Mouse (Mus musculus): ENCODE measurements around the gene Cntrl. TPM values are rescaled to one million over a fixed set of nuclear protein-coding genes. Genes with fewer than 3 reads are reported as not detected.

The Cntrl gene
- total RNA-seq, 4 experiments from 2014 or later, result 12.5 to 15.6 (median 14.0) TPM

DNA sequence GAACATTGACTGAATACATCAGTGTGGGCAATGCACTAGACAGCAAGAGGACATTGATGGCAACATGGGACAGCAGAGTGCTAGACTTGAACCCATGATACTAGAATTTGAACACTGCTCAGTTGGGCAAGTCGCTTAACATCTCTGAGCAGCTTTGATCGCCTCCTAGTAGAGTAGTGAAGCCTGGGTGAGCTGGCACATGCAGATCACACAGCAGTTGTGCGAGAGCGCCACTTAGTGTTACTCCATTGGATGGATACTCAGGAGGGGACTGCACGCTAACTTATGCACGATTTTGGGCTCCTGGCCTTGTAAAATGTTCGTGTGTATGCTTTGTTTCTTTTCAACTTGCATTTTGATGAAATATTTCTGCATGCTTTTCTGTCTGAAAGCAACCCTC lies 15.4 kb downstream of the Cntrl start:
- DNase-seq (ENCODE audit: low spot score in 2 of 2), result no peak

DNA sequence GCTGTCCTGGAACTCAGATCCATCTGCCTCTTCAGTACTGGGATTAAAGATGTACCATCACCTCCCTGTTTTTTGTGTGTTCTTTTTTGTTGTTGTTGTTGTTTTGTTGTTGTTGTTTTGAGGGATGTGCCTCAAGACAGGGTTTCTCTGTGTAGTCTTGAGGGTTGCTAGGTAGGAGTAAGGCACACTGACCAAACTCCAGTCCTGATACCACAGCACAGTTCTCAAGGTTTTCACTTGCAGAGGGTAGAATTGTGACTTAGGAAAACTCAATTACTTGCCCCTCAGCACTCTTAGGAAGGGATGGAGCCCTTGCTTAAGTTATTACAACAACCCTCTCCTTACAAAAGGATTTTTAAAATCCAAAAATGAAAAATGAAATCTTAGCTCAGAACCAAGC lies 22.2 kb downstream of the Cntrl start:
- DNase-seq (ENCODE audit: low spot score in 2 of 2), result no peak

DNA sequence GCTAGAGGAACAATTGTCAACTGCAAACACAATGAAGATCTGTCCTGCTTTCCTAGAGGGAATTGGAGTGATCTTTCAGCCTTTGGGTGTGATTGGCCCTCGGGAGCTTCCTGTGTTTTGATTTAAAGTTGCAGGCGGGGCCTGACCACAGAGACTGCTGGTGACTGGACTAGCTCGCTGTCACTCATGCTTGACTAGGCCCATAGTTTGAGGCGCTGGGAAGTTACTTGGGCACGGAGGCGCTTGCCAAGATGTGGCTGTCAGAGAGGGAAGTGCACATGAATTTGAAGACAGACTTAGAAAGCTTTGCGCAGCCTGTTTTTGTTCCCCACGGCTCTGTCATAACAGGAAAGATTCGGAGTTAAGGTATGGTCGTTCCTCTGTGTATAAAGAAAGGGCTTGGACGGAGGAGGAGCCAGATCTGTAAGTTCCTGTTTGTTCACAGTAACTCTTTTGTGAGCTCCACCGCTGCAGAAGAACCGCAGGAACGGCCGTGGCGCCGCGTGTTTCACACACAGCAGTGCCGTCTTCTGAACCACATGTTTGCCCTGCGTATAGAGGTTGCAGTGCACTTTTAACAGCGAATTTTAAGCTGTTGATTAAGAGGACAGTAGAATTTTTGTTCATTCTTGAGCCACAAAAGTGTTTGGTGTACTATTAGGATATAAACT lies 22.8 kb downstream of the Cntrl start:
- peak; percentile 94 to 97 for DNase-seq (ENCODE audit: low spot score in 2 of 2)

DNA sequence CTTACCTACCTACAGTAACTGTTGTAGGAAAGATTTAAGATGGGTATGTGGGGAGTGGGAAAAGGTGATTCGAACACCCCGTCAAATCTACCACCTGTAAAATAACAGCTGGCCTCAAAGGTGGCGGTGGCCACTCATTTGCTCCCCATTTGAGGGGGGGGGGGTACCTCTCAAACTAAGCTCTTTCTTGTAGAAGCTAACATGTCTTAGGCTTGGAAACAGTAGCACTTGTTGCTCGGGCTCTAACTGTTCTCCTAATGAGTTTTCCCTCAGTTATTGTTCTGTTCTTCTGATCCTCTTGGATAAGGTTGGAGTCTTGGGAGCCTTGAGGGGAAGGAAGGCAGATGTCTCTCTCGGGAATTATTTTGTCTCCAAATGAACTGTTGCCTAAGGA lies 23.4 kb downstream of the Cntrl start:
- DNase-seq (ENCODE audit: low spot score in 2 of 2), result no peak

DNA sequence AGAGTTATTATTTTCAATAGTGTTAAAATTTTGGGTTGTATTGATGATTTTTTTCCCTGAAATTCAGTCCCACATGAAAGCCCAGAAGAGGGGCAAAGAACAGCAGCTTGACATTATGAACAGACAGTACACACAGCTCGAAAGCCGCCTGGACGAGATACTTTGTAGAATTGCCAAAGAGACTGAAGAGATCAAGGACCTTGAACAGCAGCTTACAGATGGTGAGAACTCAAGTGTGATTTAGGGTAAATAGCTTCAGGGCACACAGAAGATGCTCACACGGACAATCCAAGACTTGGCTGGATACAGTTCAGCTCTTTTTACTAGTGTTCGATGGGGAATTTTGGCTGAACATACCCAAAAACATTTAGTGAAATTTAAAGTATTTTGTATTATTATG lies 24.6 kb downstream of the Cntrl start:
- DNase-seq (ENCODE audit: low spot score in 2 of 2), result no peak

DNA sequence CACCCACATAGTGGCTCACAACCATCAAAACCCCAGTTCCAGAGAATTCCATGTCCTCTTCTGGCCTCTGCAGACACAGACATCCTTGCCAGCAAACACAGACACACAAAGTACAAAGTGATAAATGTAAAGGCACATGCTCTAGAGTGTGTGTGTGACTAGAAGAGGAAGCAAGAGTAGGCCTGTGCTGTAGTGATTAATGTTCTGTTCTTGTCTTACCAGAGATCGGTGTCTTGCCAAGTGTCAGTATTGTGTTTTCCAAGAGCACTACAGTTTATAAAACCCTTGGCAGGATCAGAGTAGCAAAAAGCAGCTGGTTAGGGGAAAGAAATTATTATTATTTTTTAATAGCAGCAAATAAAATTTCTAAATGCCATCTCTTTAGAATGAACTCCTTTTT lies 29.3 kb downstream of the Cntrl start:
- no peak for DNase-seq (ENCODE audit: low spot score in 2 of 2)

DNA sequence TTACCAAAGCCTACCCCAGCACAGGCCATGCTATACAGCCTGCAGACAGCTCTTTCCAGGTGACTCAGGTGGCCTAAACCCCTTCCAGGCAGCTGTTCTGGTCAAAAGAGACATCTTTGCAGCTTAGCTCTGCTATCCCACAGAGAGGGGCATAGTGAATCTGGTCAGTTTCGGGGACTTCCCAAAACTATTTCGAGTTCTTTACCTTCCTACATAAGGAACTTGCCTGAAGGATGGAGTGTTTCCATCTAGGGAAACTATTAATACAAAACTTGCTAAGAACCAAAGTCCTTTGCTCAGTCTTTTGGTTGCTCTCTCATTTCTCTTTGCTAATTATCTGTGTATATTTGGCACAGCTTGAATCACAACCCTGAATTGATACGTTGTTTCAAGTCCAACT lies 32.4 kb downstream of the Cntrl start:
- no peak for DNase-seq (ENCODE audit: low spot score in 2 of 2)

DNA sequence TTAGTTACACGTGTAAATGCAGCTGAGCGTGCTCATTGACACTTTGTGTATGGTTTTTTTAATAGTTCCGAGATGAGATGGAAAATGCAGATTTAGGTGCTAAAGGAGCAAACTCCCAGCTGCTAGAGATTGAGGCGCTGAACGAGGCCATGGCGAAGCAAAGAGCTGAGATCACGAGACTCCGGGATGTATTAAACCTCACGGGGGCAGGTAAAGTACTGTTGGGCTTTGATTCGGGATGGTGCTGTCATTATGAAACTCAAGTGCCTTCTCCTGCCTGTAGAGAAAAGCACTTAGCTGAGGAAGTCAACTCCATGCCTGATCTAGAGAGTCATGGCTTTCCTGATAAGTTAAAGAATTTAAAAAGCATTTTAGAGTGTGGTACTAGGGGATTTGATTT lies 39.5 kb downstream of the Cntrl start:
- no peak for DNase-seq (ENCODE audit: low spot score in 2 of 2)

DNA sequence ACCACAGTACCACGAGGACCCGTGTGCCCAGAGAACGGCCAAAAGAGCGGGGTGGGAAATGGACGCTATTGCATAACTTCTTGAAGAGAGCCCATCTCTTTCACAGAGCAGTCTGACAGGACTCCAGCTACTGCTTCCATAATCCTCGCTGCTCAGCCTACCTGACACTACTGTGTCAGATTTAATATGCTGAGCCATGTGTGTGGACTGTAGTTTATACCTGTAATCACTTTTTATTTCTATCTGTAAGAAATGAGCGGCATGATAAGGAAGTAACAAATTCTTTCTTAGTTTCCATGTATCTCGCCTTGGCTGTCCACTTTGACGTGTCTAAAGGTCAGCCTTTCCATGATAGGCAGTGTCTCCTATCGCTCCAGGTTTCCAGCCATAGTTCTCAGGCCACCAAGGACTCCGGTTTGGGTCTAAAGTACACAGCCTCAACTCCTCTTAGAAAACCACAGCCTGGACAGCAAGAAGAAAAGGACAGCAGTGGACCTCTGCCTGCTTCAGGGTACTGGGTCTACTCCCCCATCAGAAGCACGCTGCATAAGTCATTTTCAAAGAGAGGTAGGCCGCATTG lies 42.1 kb downstream of the Cntrl start:
- DNase-seq (ENCODE audit: low spot score in 2 of 2), result no peak

DNA sequence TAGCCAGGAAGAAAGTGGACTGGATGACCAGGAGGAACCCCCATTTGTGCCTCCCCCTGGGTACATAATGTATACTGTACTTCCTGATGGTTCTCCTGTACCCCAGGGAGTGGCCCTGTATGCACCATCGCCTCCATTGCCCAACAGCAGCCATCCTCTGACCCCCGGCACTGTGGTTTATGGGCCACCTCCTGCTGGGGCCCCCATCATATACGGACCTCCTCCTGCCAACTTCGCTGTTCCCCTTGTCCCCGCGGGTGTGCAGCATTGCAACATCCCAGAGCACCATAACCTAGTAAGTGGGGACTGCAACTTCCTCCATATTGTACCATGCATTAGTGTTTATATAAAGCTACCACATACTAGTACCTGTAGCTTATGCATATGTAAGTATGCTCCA lies 43.9 kb downstream of the Cntrl start:
- no peak for DNase-seq (ENCODE audit: low spot score in 2 of 2)

DNA sequence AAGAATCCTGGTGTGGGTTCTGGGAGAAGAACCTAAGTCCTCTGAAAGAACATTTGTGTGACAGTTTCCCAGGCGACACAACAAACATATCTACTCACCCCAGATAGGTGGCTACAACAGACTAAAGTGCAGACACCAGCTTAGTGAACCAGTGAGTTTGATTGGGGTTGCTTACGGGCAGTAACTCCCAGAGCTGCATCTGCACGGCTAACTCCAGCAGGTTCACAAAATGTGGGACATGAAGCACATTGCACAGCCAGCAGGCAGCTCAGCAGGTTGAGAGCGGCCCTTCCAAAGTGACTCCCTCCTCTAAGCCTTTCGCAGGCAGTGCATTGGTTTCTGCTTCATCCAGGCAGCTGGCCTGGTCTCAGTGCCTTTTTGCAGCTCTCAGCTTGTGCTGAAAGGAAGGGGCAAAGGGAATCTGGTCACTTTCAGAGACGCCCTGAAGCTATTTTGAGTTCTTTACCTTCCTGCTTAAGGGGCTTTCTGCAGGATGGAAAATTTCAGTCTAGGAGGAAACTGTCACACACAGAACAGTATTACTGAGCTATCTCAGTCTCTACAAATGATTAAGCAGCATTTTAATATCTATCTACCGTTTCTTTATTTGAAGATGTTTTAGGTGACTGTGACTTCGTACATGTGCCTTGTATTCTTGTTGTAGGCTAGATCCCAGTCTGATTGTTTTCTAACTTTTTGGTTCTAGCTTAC lies 44.7 kb downstream of the Cntrl start:
- no peak for DNase-seq (ENCODE audit: low spot score in 2 of 2)

DNA sequence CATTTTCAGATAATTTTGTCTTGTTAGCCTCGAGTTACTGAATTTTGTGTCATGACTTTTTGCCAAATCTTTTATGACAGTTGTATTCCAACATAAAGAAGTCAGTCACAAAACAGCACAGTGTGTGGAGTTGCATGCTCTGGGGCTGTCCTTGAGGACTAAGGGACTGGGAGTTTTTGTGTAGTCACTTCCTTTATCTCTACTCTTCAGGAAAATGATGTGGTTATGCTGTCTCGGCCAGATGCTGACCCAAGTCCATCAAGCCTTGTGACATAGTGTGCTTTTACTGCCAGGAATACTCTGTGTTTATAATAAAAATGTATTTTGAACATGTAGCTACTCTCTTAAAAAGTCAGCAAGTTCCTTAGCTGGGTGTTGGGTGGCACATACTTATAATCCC lies 47.7 kb downstream of the Cntrl start:
- no peak for DNase-seq (ENCODE audit: low spot score in 2 of 2)

DNA sequence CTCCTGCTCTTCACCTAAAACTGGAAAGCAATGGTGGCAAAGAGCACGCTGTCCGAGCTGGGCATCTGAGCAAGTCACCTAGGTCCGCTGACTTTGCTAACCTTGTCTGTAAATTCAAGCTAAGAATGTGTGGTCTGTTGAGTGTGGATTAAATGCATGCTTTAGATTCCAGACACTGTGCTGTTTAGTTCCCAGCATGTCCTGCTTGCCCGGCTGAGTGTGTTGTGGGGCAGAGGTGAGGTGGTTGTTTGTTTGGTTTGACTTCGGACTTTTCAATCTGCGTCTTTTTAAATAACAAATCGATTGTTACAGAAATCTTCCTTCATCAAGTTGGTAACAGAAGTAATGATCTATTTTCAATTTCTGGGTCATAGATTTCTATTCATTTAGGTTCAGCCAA lies 48.5 kb downstream of the Cntrl start:
- no peak for DNase-seq (ENCODE audit: low spot score in 2 of 2)

DNA sequence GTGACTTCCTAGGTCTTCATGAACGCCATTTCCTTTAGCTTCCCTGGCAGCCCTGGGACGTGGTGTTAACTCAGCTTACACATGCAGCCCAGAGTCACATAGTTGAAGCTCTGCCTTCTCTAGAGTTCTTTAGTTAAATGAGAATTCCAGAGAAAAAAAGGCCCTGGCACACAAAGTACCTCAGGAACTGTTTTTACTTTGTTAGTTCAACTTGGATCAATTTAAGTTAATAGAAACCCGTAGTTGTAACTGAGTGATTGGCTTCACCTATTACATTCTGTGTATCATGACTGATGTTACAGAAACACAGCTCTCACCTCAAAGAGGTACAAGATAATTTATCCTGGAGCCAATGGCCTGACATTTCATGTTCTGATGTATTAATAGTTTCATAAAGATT lies 49.1 kb downstream of the Cntrl start:
- no peak for DNase-seq (ENCODE audit: low spot score in 2 of 2)

DNA sequence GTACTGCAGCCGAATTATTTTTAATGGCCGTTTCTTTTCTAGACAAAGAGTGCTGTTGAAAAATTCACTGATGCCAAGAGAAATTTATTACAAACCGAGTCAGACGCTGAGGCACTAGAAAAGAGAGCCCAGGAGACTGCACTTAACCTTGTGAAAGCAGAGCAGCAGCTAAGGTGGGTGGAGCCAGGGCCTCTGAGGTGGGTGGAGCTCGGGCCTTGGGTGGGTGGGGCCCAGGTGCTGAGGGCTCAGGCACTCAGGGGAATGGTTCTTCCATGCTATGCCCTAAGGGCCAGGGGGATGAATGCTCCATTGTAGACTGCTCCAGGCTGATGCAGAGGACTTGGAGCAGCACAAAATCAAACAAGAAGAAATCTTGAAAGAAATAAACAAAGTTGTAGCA lies 50.9 kb downstream of the Cntrl start:
- no peak for DNase-seq (ENCODE audit: low spot score in 2 of 2)

DNA sequence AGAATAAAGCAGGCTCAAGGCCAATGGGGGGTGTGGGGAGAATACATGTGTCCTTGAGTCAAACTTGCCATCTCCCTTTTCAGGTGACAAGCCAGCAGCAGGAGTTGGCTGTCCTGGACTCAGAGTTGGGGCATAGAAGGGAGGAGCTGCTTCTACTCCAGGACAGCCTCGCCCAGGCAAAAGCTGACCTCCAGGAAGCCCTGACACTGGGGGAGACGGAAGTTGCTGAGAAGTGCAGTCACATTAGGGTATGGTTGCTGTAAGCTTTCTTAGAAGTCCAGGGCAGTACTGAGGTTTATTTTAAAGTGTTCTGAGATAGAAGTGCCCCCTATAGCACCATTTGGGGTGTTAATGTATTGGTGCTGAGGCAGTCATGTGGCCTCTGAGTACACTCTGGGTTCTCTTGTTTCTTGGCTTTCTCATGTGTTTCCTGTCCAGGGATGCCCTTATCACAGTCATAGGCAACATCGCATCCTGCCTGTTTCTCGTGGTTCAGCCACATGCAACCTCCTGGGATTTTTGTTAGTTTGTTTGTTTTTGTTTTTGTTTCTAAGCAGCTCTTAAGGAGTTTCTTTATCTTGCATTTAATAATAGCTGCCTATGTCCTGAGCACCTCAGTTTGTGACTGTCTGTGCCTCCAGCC lies 52.7 kb downstream of the Cntrl start:
- no peak for DNase-seq (ENCODE audit: low spot score in 2 of 2)

DNA sequence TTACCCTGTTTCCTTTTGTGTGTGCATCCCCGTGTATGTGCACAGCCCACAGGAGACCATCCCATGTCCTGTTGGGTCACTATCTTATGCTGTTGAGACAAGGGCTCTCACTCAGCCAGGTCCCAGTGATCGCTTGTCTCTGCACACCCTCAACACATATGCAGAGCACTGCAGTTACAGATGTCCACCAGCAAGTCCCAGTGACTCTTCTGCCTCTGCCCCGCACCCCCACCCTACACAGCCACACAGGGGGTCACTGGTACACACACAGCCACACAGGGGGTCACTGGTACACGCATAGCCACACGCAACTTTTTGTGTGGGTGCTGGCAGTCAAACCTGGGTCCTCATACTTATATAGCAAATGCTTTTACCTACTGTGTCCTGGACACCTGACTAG lies 54.1 kb downstream of the Cntrl start:
- no peak for DNase-seq (ENCODE audit: low spot score in 2 of 2)

DNA sequence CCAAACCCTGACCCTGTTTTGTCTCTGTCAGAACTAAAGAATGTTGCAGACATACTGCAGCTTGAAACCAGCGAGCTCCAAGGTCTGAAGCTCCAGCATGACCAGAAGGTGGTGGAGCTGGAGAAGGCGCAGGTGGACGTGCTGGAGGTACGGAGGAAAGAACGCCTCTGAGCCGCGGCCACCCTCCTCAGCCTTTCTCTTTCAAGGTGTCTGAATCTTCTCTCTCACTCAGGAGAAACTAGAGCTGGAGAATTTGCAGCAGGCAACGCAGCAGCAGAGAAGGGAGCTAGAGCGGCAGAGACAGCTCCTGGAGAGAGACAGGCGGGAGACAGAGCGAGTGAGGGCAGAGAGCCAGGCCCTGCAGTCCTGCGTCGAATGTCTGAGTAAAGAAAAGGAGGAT lies 56.1 kb downstream of the Cntrl start:
- no peak for DNase-seq (ENCODE audit: low spot score in 2 of 2)

DNA sequence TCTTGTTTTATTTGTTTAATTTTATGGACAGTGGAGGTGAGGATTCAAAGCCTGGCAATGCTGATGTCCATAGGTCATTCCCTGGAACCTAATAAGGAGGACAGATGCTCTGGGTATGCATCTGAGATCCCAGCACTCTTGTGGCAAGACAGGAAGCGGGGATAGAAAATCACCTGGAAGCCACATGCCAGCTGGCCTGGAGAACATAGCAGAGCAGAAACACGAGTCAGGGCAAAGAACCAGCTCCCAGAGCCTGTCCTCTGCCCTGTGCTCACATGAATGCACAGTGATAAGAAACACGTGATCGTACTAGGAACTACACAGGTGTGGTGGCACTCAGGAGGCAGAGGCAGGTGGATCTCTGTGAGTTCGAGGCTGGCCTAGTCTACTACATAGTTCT lies 57.5 kb downstream of the Cntrl start:
- no peak for DNase-seq (ENCODE audit: low spot score in 2 of 2)

DNA sequence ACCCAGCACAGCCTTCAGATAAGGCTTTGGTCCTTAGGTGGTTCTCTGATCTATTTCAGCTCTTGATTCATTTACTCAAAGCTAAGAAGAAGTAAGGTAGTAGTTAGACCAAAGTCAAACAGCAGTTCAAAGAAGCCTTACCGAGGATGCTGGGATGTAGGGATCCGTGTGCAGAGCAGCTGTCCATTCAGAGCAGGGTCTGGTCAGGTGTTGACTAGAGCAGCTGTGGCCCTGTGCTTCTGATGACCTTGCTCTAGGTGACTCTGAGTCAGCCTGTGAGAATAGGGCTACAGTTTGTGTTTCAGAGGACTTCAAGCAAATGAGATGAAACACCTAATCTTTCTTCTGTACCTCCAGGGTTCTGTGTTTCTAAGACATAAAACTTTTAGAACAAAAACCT lies 60.2 kb downstream of the Cntrl start:
- DNase-seq (ENCODE audit: low spot score in 2 of 2), result no peak

DNA sequence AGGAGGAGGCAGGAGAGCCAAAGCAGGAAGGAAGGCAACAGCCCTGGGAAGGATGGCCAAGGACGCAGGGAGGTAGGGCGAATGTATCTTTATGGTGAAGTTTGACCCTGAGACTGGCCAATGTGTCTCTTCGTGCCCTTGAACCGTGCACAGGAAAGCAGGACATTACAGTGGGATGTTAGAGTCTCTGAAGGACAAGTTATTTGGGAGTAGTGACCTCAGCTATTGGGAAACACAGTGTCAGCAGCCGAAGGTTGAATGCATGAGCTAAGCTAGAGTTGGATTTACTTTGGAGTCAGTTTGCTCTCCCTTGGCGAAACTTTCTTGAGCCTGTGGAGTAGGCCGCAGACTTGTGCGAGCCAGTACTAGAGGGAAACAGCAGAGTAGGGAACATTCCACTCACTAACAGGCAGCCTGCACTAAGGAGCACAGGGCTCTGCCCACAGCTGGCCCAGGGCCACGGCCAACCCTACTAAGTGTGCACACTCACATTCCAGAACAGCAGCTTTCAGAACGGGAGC lies 62.1 kb downstream of the Cntrl start:
- no peak for DNase-seq (ENCODE audit: low spot score in 2 of 2)

DNA sequence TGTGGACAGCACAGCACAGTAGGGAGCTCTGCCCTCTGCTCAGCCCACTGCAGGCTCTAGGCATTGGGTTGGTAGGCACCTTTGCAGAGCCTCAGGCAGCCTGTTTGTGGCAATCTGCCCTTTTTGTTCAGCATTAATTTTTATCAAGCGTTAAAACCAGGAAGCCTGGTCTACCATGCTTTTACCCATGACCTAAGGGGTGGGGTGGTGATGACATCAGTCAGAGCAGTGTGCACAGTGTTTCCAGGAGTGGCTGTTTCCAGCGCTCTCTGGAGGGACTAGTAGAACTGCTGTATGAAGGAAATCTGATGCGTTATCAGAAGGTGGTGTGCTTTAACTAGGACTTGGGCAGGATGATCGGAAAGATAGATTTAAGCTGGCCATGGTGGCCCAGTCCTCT lies 63.0 kb downstream of the Cntrl start:
- no peak for DNase-seq (ENCODE audit: low spot score in 2 of 2)
